Mouse (Mus musculus) E14TG2a.4 (cell line): Measurements from ENCODE around the gene Ggact.

Experiments used
- H3K27me3 ChIP-seq: 2 replicates; pipeline ENCODE4 v1.6.1; 2014; ENCODE audit warnings: low read length, control low read depth; ENCODE audit not compliant: insufficient read depth
- H3K36me3 ChIP-seq: 2 replicates; pipeline ENCODE4 v1.6.1; 2014; ENCODE audit warnings: low read length, control low read depth; ENCODE audit not compliant: insufficient read depth
- H3K4me1 ChIP-seq: replicated peaks from 2 replicates; pipeline ENCODE4 v1.6.1; 2014; ENCODE audit warnings: low read depth, low read length, control low read depth
- H3K4me3 ChIP-seq: replicated peaks from 2 replicates; pipeline ENCODE4 v1.5.1; 2014; ENCODE audit warnings: mild to moderate bottlenecking, low read length
- H3K9me3 ChIP-seq: 2 replicates; pipeline ENCODE4 v1.6.1; 2014; ENCODE audit warnings: low read length, control low read depth
- CTCF ChIP-seq: conservative IDR thresholded peaks from 2 replicates; pipeline ENCODE4 v1.5.1; 2014; ENCODE audit warnings: low read length
- NANOG ChIP-seq: IDR thresholded peaks from 2 replicates; pipeline ENCODE4 v1.6.1; 2014; ENCODE audit warnings: borderline replicate concordance, low read length, mixed read lengths
- POU5F1 ChIP-seq: IDR thresholded peaks from 2 replicates; pipeline ENCODE4 v1.6.1; 2014; ENCODE audit warnings: low read length, borderline replicate concordance

The Ggact gene

DNA sequence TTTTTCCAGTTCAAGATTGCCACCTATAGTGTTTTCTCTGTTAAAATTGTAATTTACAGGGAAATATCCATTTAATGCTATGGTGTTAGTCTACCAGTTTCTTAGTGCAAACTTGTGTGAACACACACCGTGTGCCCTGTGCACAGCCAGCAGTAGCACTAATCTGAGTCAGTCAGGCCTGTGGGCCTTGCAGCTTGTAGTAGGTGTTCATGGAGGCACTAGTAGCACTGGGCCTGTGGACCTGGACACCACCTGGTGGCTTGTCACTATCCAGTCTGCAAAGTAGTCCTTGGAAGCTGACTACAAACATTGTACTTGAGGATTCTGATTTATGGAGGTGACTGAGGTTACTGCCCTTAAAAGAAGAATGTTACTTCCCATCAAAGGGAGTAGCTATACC, 78.8 kb downstream of the Ggact start:
- TF ChIP-seq CTCF (no peak), NANOG (no peak), POU5F1 (no peak)
- H3K4me1 ChIP-seq, result no peaks in the 10 kb centered on the region
- no peaks in the 10 kb centered on the region for H3K27me3 ChIP-seq
- no peak overlapping the region for H3K4me3 ChIP-seq
- H3K9me3 ChIP-seq, result peaks cover 9% of the 10 kb centered on the region; the same call in 1 of the 2 replicates
- no peaks in the 10 kb centered on the region for H3K36me3 ChIP-seq

DNA sequence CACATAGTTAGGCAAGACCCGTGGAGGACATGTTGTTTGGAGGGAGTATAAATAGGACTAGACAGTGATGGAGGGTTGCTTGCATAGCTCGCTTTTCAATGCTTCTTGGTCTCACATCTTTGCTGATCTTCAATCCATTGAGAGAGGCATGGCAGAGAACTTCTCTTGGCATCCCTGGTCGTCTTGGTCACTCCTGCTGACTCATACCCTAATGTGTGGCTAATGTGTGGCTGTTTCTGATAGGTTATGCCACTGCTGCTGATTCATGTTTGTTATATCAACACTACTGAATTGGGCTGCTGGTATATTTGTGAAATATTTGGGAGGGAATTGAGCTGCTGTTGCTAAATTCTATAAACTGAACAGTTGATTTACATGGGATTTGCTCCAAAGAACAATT, 79.9 kb downstream of the Ggact start:
- no peaks in the 10 kb centered on the region for H3K4me1 ChIP-seq
- H3K9me3 ChIP-seq, result peaks cover 9% of the 10 kb centered on the region; the same call in 1 of the 2 replicates
- H3K36me3 ChIP-seq, result no peaks in the 10 kb centered on the region
- H3K27me3 ChIP-seq, result no peaks in the 10 kb centered on the region
- TF ChIP-seq NANOG (no peak), CTCF (no peak), POU5F1 (no peak)
- H3K4me3 ChIP-seq, result no peak overlapping the region

DNA sequence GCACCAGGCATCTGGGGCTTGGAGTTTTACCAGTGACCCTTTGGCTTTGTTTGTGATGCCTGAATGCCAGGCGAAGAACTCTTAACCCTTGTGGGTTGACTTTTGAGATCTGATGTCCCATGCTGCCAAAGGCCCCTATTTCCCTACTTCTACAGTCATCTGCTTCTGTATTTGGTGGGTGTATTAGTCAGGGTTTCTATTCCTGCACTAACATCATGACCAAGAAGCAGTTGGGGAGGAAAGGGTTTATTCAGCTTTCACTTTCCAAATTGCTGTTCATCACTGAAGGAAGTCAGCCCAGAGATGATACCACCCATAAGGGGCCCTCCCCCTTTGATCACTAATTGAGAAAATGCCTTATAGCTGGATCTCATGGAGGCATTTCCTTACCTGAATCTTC, 83.1 kb downstream of the Ggact start:
- Histone ChIP-seq H3K4me1 (no peaks in the 10 kb centered on the region), H3K9me3 (peaks cover 9% of the 10 kb centered on the region; the same call in 1 of the 2 replicates), H3K4me3 (no peak overlapping the region), H3K36me3 (no peaks in the 10 kb centered on the region), H3K27me3 (no peaks in the 10 kb centered on the region)
- no peak for TF ChIP-seq NANOG
- no peak for TF ChIP-seq CTCF
- no peak for TF ChIP-seq POU5F1

DNA sequence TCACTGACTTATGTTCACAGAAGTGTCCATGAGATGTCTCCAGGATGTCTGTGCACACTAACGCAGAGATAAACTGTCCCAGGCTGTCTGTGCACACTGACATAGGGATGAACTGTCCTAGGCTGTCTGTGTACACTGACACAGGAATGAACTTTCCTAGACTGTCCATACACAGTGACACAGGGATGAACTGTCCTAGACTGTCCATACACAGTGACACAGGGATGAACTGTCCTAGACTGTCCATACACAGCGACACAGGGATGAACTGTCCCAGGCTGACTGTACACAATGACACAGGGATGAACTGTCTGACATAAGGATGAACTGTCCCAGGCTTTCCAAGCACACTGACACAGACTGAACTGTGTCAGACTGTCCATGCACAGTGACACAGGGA, 88.1 kb downstream of the Ggact start:
- H3K36me3 ChIP-seq, result no peaks in the 10 kb centered on the region
- H3K4me3 ChIP-seq, result no peak overlapping the region
- TF ChIP-seq CTCF (no peak), NANOG (no peak), POU5F1 (no peak)
- H3K4me1 ChIP-seq, result no peaks in the 10 kb centered on the region
- no peaks in the 10 kb centered on the region for H3K27me3 ChIP-seq
- no peaks in the 10 kb centered on the region for H3K9me3 ChIP-seq

DNA sequence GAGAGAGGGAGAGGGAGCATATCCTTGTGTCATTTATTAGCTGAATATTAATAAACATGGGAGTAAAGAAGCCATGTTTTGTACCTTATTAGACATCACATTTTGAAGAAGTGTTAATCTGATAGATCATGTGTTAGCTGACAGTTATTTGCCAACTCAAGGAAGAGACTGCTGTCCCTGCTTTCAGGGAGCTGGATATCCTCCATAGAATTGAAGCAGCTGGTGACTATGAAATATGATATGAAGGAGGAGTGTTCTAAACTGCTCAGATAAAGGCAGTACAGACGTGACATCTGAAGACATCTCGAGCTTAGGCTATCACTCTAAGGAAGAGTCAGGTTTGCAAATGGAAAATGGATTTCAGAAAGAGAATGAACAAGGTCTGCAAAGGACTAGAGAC, 89.8 kb downstream of the Ggact start:
- Histone ChIP-seq H3K27me3 (no peaks in the 10 kb centered on the region), H3K4me1 (no peaks in the 10 kb centered on the region), H3K9me3 (no peaks in the 10 kb centered on the region), H3K4me3 (no peak overlapping the region), H3K36me3 (no peaks in the 10 kb centered on the region)
- TF ChIP-seq NANOG (no peak), POU5F1 (no peak), CTCF (no peak)

DNA sequence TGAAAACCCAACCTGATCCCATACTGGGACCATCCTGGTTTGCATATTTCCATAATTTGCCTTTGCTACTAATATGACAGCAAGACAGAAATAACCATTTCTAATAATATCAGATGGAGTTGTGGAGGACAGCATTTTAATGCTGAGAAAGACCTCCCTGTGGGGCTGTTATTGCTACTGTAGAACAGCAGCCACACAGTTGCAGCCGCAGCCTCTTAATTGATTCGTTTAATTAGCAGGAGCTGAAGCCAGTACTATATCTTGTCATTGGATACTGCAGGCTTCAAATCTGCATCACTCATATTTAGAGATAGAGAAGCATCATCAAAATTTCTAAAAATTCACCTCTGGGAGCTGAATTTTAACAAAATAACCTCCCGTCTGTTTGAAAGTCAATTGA, 92.6 kb downstream of the Ggact start:
- no peaks in the 10 kb centered on the region for H3K27me3 ChIP-seq
- H3K9me3 ChIP-seq, result no peaks in the 10 kb centered on the region
- TF ChIP-seq CTCF (no peak), NANOG (no peak), POU5F1 (no peak)
- H3K4me3 ChIP-seq, result no peak overlapping the region
- no peaks in the 10 kb centered on the region for H3K4me1 ChIP-seq
- H3K36me3 ChIP-seq, result no peaks in the 10 kb centered on the region

DNA sequence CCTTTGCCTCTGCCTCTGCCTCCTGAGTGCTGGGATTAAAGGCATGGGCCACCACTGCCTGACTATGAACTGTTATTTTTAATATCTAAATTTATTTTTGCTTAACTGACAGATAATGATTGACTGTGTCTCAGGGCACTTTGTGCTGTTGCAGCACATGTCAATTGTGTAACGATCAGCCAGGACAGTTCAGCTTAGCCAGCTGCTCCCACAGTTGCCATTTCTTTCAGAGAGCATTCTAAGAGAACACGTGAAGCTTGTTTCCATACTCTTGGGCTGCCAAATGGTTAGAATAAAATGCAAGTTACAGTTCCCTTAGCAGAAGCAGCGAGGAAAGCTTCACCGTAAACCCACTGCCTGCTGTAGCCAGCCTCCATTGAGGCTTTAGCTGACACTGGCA, 113.3 kb downstream of the Ggact start:
- H3K4me3 ChIP-seq, result no peak overlapping the region
- H3K27me3 ChIP-seq, result no peaks in the 10 kb centered on the region
- no peak for TF ChIP-seq NANOG
- TF ChIP-seq CTCF, result no peak
- no peak for TF ChIP-seq POU5F1
- no peaks in the 10 kb centered on the region for H3K36me3 ChIP-seq
- H3K4me1 ChIP-seq, result no peaks in the 10 kb centered on the region
- H3K9me3 ChIP-seq, result no peaks in the 10 kb centered on the region

DNA sequence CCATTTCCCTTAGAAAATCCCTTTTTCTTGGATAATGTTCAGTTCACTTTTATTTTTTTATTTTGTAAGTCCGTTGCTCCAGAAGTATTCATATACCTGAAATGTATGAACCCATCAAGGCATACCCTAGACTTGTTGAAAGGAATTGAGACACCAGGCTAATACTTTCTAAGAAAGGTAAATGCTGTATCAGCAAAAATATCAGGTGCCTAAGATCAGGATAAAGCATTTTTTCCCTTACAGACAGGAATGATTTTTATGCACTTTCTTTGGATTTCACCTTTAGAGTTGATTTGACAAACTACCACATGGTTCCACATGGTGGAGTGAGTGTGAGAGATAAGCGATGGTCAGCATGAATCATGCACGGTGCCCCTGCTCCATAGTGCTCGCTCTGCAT, 120.2 kb downstream of the Ggact start:
- Histone ChIP-seq H3K36me3 (no peaks in the 10 kb centered on the region), H3K4me3 (no peak overlapping the region), H3K27me3 (no peaks in the 10 kb centered on the region), H3K9me3 (no peaks in the 10 kb centered on the region), H3K4me1 (peaks cover 10% of the 10 kb centered on the region)
- TF ChIP-seq CTCF, result no peak
- no peak for TF ChIP-seq POU5F1
- TF ChIP-seq NANOG, result no peak

DNA sequence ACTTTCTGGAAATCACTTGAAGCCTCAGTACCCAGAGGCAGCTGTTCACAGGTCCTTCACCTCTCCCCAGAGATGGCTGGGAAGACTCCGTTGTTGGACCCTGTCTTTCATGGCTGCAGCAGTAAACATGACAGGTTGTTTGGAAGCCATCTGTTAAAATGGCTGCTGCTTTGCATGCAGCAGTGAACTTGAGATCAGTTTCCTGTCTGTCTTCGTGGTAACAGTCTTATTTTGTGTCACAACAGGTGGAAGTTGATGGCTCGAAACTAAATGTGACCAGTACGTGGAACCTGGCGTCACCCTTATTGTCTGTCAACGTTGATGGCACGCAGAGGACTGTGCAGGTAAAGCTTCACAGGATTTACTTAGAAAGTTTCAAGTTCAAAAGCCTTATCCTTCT, 123.4 kb downstream of the Ggact start:
- no peaks in the 10 kb centered on the region for H3K36me3 ChIP-seq
- no peaks in the 10 kb centered on the region for H3K27me3 ChIP-seq
- H3K4me3 ChIP-seq, result no peak overlapping the region
- TF ChIP-seq POU5F1 (no peak), NANOG (no peak), CTCF (no peak)
- H3K4me1 ChIP-seq, result peaks cover 10% of the 10 kb centered on the region
- H3K9me3 ChIP-seq, result no peaks in the 10 kb centered on the region
